Mouse (Mus musculus): ENCODE data around the gene Grb14.

The Grb14 gene

GRCm38 (mm10) chr2:64878275-64878674, 146.5 kb downstream of the Grb14 start:
- no peak for DNase-seq (ENCODE audit: low spot score in 2 of 2)

Measured in cerebellum, postnatal 4 days (tissue).